Mouse (Mus musculus): Measurements from ENCODE around the gene Plpp4. TPM values are rescaled to one million over a fixed set of nuclear protein-coding genes. Genes with fewer than 3 reads are reported as not detected.

Plpp4 gene
- polyA plus RNA-seq (2015; fragmentation: Nextera tagmentation; extraction: Ambion mirVana), result 0.49 and 0.85 TPM in 2 replicates

DNA sequence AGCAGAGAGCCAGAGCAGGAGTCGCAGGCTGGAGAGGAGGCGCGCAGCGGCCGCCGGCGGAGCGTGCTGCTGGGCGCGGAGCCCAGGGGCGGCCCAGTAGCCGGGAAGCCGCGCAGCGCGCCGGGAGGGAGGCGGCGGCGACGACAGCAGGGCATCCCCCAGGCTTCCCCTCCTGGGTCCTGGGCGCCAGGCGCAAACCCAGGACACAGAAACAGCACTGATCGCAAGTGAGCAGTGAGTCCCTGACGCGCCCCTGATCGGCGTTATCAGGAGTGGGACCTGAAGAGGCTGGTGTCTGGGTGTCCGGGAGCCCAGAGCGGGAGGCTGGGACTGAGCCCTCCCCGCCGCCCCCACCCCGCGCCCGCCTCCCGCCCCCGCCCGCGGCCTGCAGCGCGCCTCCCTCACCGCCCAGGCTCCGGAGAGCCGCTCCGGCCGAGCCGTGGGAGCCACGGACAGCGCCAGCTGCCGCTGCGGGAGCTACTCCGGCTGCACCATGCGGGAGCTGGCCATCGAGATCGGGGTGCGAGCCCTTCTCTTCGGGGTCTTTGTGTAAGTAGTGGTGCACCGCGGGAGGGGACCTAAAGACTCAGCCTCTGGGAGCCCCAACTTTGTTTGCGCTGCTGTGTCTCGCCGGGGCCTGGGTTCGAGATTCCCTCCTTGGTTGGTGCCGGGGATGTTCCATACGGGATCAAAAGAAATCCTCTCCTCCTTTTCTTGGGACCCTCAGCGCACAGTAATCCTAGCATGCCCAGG lies at the start of gene Plpp4:
TSS of gene Plpp4 (plus strand) at position 411 of the 753 bp plus-strand sequence.
- H3K4me1 ChIP-seq (ENCODE audit: control insufficient read depth, insufficient read depth, low read length), result peaks cover 1% of the 10 kb centered on the region; the same call in 1 of the 2 replicates
- under 1% methylated on average over 60 of the region's 66 CpGs for WGBS
- peak; percentile 78 for ATAC-seq (replicated peaks; ENCODE audit: extremely low read depth, insufficient read depth, low FRiP score)
- no peaks in the 10 kb centered on the region for H3K36me3 ChIP-seq (ENCODE audit: control insufficient read depth, insufficient read depth)
- H3K27me3 ChIP-seq (ENCODE audit: control insufficient read depth, insufficient read depth, low read length), result peaks cover 46% of the 10 kb centered on the region
- H3K4me3 ChIP-seq (ENCODE audit: low read length), result peak within 1 kb of the TSS; percentile 45
- peak within 1 kb of the TSS; percentile 69 for H3K4me2 ChIP-seq (ENCODE audit: low read depth, low read length)
- H3K9me3 ChIP-seq (replicated peaks; ENCODE audit: control insufficient read depth, low read length), result no peaks in the 10 kb centered on the region
- no peak within 1 kb of the TSS for H3K27ac ChIP-seq (ENCODE audit: low read length)
- H3K9ac ChIP-seq (ENCODE audit: low read length), result peak within 1 kb of the TSS; percentile 16; the same call in 1 of the 2 replicates

DNA sequence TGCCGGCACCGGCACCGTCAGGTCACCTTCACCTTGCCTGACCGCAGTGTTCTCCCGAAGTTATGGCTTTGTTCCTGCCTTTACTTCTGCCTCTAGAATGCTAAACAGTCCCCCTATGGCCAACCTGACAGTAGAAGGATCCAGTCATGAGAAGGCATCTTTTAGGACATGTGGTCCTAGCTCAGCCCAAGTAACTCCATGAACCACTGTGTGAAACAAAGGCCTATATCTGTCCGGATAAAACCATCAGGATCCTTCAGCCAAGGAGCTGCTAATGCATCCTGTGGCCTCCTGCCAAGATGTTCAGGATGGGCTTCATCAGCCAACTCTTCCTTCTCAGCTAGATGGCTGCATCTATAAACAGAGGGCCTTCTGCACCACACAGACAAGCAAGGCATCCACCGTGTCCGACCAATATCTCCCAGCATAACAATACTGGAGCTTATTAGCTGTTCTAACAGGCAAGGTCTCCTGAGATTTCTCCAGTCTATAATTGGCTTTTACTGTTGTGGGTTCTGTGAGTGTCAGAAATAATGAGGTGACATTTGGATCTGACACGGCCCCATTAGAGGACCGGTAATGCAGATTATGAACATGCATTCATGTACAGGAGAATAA lies 40.8 kb upstream of the Plpp4 start:
- ATAC-seq (replicated peaks; ENCODE audit: extremely low read depth, insufficient read depth, low FRiP score), result no peak
- no peak overlapping the region for H3K4me3 ChIP-seq (ENCODE audit: low read length)
- no peaks in the 10 kb centered on the region for H3K27me3 ChIP-seq (ENCODE audit: control insufficient read depth, insufficient read depth, low read length)
- 84% methylated on average over 10 of the region's 10 CpGs for WGBS
- no peaks in the 10 kb centered on the region for H3K9me3 ChIP-seq (replicated peaks; ENCODE audit: control insufficient read depth, low read length)
- H3K27ac ChIP-seq (ENCODE audit: low read length), result no peak overlapping the region
- H3K4me2 ChIP-seq (ENCODE audit: low read depth, low read length), result no peak overlapping the region
- H3K4me1 ChIP-seq (ENCODE audit: control insufficient read depth, insufficient read depth, low read length), result no peaks in the 10 kb centered on the region
- H3K9ac ChIP-seq (ENCODE audit: low read length), result no peak overlapping the region
- no peaks in the 10 kb centered on the region for H3K36me3 ChIP-seq (ENCODE audit: control insufficient read depth, insufficient read depth)

DNA sequence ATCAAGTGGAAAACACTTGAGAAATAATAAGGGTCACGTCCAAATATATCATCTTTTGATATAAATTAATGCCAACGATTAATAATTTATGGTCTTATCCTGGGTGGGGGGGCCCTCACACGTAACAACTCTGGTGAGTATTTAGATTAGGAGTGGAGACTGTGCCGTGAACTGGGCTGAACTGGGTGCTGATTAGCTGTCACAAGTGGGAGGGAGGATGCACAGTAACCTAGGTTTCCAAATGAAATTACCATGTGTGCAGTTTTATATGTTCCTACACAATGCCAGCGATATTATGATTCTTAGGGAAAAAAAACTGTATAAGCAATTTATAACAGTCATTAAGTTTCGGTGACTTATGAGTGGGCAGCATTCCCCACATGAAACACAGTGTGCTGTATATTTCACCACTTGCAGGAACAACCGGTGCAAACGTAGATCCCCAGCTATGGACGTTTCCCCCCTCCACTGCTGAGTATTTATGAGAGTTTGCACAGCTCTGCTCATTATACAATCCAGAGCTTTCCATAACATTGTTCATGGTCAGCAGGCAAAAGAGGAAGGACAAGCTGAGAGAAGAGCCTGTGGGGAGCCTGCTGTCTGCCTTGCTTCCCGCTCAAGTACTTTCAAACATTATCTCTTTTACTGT lies 40.2 kb upstream of the Plpp4 start:
- Histone ChIP-seq H3K4me3 (ENCODE audit: low read length) (no peak overlapping the region), H3K36me3 (ENCODE audit: control insufficient read depth, insufficient read depth) (no peaks in the 10 kb centered on the region), H3K4me1 (ENCODE audit: control insufficient read depth, insufficient read depth, low read length) (no peaks in the 10 kb centered on the region), H3K27ac (ENCODE audit: low read length) (no peak overlapping the region), H3K9ac (ENCODE audit: low read length) (no peak overlapping the region), H3K27me3 (ENCODE audit: control insufficient read depth, insufficient read depth, low read length) (no peaks in the 10 kb centered on the region), H3K9me3 (replicated peaks; ENCODE audit: control insufficient read depth, low read length) (no peaks in the 10 kb centered on the region), H3K4me2 (ENCODE audit: low read depth, low read length) (no peak overlapping the region)
- 71% methylated on average over 10 of the region's 10 CpGs for WGBS
- no peak for ATAC-seq (replicated peaks; ENCODE audit: extremely low read depth, insufficient read depth, low FRiP score)

DNA sequence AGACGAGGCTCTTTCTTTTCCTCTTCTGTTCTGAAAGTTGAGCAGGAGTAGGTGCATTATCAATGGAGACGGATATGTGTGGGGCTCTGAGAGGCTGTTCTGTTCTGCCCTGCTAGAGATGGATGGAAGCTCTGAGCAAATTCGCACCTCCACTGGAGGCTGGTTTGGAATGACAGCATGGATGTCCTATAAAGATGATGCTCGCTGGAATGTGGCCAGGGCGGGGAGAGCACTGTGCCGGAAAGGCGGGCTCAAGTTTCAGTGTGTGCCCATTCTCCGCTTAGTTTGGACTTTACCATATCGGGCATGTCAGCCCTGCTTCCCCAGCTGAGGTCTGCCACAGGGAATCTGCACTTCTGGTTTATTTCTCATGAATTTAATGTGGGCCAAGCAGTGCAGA lies 35.9 kb upstream of the Plpp4 start:
- no peak overlapping the region for H3K4me2 ChIP-seq (ENCODE audit: low read depth, low read length)
- no peak for ATAC-seq (replicated peaks; ENCODE audit: extremely low read depth, insufficient read depth, low FRiP score)
- no peaks in the 10 kb centered on the region for H3K36me3 ChIP-seq (ENCODE audit: control insufficient read depth, insufficient read depth)
- no peaks in the 10 kb centered on the region for H3K27me3 ChIP-seq (ENCODE audit: control insufficient read depth, insufficient read depth, low read length)
- no peak overlapping the region for H3K4me3 ChIP-seq (ENCODE audit: low read length)
- WGBS, result 69% methylated on average over 9 of the region's 9 CpGs
- H3K9ac ChIP-seq (ENCODE audit: low read length), result no peak overlapping the region
- no peaks in the 10 kb centered on the region for H3K9me3 ChIP-seq (replicated peaks; ENCODE audit: control insufficient read depth, low read length)
- no peaks in the 10 kb centered on the region; the same call in 1 of the 2 replicates for H3K4me1 ChIP-seq (ENCODE audit: control insufficient read depth, insufficient read depth, low read length)
- no peak overlapping the region for H3K27ac ChIP-seq (ENCODE audit: low read length)

DNA sequence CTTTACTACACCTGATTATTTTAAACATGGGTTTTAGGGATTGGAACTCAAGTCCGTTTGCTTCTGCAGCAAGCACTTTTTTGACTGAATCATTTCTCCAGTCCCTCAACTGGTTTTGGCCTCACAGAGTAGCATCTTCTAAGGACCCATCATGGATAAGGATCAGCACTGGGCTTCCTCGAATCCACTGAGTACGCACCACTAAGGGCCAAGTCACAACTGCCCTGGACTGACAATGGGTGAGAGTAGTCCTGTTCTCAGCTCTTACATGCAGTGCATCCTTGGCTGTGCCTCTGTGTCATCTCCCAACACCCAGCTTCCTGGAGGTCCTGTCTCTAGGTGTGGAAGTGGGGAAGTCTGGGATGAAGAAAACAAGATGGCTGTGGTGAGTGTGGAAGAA lies 35.2 kb upstream of the Plpp4 start:
- Histone ChIP-seq H3K27ac (ENCODE audit: low read length) (no peak overlapping the region), H3K4me2 (ENCODE audit: low read depth, low read length) (no peak overlapping the region), H3K4me3 (ENCODE audit: low read length) (no peak overlapping the region), H3K27me3 (ENCODE audit: control insufficient read depth, insufficient read depth, low read length) (no peaks in the 10 kb centered on the region), H3K9ac (ENCODE audit: low read length) (no peak overlapping the region), H3K4me1 (ENCODE audit: control insufficient read depth, insufficient read depth, low read length) (no peaks in the 10 kb centered on the region; the same call in 1 of the 2 replicates), H3K36me3 (ENCODE audit: control insufficient read depth, insufficient read depth) (no peaks in the 10 kb centered on the region), H3K9me3 (replicated peaks; ENCODE audit: control insufficient read depth, low read length) (no peaks in the 10 kb centered on the region)
- ATAC-seq (replicated peaks; ENCODE audit: extremely low read depth, insufficient read depth, low FRiP score), result no peak
- 77% methylated on average over 3 of the region's 3 CpGs for WGBS

DNA sequence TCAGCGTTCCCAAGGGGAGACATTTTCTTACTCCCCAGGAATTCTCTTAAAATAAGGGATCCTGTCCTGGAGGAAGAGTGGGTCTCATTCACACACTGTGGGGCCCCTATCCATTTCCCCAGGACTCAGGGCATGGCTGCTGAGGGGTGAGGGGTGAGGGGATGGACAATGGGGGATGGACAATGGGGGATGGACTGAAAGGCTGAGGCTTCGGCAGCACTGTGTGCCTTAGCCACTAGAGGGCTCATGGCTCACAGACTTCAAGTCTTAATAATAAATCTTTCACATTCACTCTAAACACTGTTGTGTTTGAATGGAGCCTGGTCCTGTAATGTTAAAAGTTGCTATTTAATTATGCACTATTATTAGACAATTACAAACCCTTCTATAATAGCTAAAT lies 21.4 kb upstream of the Plpp4 start:
- no peak for ATAC-seq (replicated peaks; ENCODE audit: extremely low read depth, insufficient read depth, low FRiP score)
- H3K36me3 ChIP-seq (ENCODE audit: control insufficient read depth, insufficient read depth), result no peaks in the 10 kb centered on the region
- H3K27ac ChIP-seq (ENCODE audit: low read length), result no peak overlapping the region
- WGBS, result 51% methylated on average over 2 of the region's 2 CpGs
- no peak overlapping the region for H3K4me2 ChIP-seq (ENCODE audit: low read depth, low read length)
- H3K9ac ChIP-seq (ENCODE audit: low read length), result no peak overlapping the region
- no peaks in the 10 kb centered on the region for H3K9me3 ChIP-seq (replicated peaks; ENCODE audit: control insufficient read depth, low read length)
- no peaks in the 10 kb centered on the region for H3K27me3 ChIP-seq (ENCODE audit: control insufficient read depth, insufficient read depth, low read length)
- H3K4me1 ChIP-seq (ENCODE audit: control insufficient read depth, insufficient read depth, low read length), result no peaks in the 10 kb centered on the region
- H3K4me3 ChIP-seq (ENCODE audit: low read length), result no peak overlapping the region

DNA sequence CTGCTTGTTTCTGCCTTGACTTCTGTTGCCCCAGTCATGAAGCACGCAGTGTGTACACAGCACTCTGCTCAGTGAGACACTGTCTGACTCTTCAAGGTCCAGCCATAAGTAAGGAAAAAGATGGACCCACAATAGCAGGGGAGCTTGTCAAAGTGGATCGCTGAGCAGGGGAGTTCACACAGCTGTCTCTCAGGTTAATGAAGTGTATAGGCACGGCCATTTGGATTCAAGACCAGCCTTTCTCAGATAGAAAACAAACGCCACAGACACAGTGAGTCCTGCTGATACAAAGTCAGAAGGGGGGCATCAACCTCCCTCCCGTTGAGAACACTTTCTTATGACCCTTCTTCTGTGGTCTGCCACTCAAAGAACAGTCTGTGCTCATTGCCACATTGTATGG lies 20.8 kb upstream of the Plpp4 start:
- H3K9me3 ChIP-seq (replicated peaks; ENCODE audit: control insufficient read depth, low read length), result no peaks in the 10 kb centered on the region
- 71% methylated on average over 5 of the region's 5 CpGs for WGBS
- H3K9ac ChIP-seq (ENCODE audit: low read length), result no peak overlapping the region
- H3K36me3 ChIP-seq (ENCODE audit: control insufficient read depth, insufficient read depth), result no peaks in the 10 kb centered on the region
- no peaks in the 10 kb centered on the region for H3K4me1 ChIP-seq (ENCODE audit: control insufficient read depth, insufficient read depth, low read length)
- H3K4me3 ChIP-seq (ENCODE audit: low read length), result no peak overlapping the region
- H3K4me2 ChIP-seq (ENCODE audit: low read depth, low read length), result no peak overlapping the region
- no peaks in the 10 kb centered on the region for H3K27me3 ChIP-seq (ENCODE audit: control insufficient read depth, insufficient read depth, low read length)
- ATAC-seq (replicated peaks; ENCODE audit: extremely low read depth, insufficient read depth, low FRiP score), result no peak
- no peak overlapping the region for H3K27ac ChIP-seq (ENCODE audit: low read length)

DNA sequence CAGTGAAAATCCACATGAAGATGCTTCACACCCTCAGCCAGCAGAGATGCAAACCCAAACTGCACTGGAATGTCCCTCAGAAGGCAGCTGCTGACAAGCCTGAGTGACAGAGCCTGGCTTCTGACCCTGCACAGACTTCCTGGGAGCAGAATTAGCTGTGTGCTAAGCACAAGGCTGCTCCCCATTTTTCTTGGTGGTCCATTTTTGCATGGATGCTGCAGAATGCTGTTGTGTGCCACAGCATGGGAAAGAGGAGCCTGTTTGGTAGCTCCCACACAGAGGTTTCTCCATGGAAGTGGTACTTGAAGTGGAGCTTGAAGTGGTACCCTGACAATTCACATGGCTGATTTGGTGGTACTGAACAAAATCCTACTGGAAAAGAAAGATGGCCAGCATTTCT lies 5.8 kb upstream of the Plpp4 start:
- ATAC-seq (replicated peaks; ENCODE audit: extremely low read depth, insufficient read depth, low FRiP score), result no peak
- H3K4me1 ChIP-seq (ENCODE audit: control insufficient read depth, insufficient read depth, low read length), result peaks cover 3% of the 10 kb centered on the region; the same call in 1 of the 2 replicates
- H3K9ac ChIP-seq (ENCODE audit: low read length), result no peak overlapping the region
- no peak overlapping the region for H3K4me2 ChIP-seq (ENCODE audit: low read depth, low read length)
- H3K9me3 ChIP-seq (replicated peaks; ENCODE audit: control insufficient read depth, low read length), result no peaks in the 10 kb centered on the region
- no peaks in the 10 kb centered on the region for H3K36me3 ChIP-seq (ENCODE audit: control insufficient read depth, insufficient read depth)
- peaks cover 17% of the 10 kb centered on the region for H3K27me3 ChIP-seq (ENCODE audit: control insufficient read depth, insufficient read depth, low read length)
- no peak overlapping the region for H3K4me3 ChIP-seq (ENCODE audit: low read length)
- no peak overlapping the region for H3K27ac ChIP-seq (ENCODE audit: low read length)

GRCm38 (mm10) chr7:129253406-129253805 lies 3.4 kb upstream of the Plpp4 start:
- no peak overlapping the region for H3K4me3 ChIP-seq (ENCODE audit: low read length)
- H3K27me3 ChIP-seq (ENCODE audit: control insufficient read depth, insufficient read depth, low read length), result peaks cover 41% of the 10 kb centered on the region
- peaks cover 3% of the 10 kb centered on the region; the same call in 1 of the 2 replicates for H3K4me1 ChIP-seq (ENCODE audit: control insufficient read depth, insufficient read depth, low read length)
- H3K27ac ChIP-seq (ENCODE audit: low read length), result no peak overlapping the region
- H3K9ac ChIP-seq (ENCODE audit: low read length), result no peak overlapping the region
- 77% methylated on average over 6 of the region's 6 CpGs for WGBS
- H3K9me3 ChIP-seq (replicated peaks; ENCODE audit: control insufficient read depth, low read length), result no peaks in the 10 kb centered on the region
- ATAC-seq (replicated peaks; ENCODE audit: extremely low read depth, insufficient read depth, low FRiP score), result no peak
- no peaks in the 10 kb centered on the region for H3K36me3 ChIP-seq (ENCODE audit: control insufficient read depth, insufficient read depth)
- no peak overlapping the region for H3K4me2 ChIP-seq (ENCODE audit: low read depth, low read length)
